Mouse (Mus musculus) liver, embryonic 11.5 days (tissue): ENCODE measurements around the gene Ckb. TPM values are rescaled to one million over a fixed set of nuclear protein-coding genes. Genes with fewer than 3 reads are reported as not detected.
A peak's percentile ranks its signal among the peaks of the same experiment; 100 is the strongest.

Experiments
- ATAC-seq: fragments of 200-750 bp; cut with Nextera tagmentation; replicated peaks from 2 replicates; pipeline ENCODE4 v1.8.0; 2017; ENCODE audit warnings: moderate number of reproducible peaks, mild to moderate bottlenecking, moderate TSS enrichment, moderate library complexity; ENCODE audit not compliant: low FRiP score
- DNase-seq: peaks from one replicate; pipeline ENCODE4 v3.0.0-alpha.2; 2017; ENCODE audit warnings: low spot score
- H3K27ac ChIP-seq: fragments of 300-500 bp; sonication (generic); 2 replicates; pipeline ENCODE4 v1.5.1; 2014; ENCODE audit warnings: mild to moderate bottlenecking, low read depth, low read length, control low read depth
- H3K27me3 ChIP-seq: fragments of 300-500 bp; sonication (generic); replicated peaks from 2 replicates; pipeline ENCODE4 v1.6.1; 2014; ENCODE audit warnings: low read length, mixed read lengths; ENCODE audit not compliant: control insufficient read depth, insufficient read depth
- H3K36me3 ChIP-seq: fragments of 300-500 bp; sonication (generic); 2 replicates; pipeline ENCODE4 v1.6.1; 2014; ENCODE audit warnings: mild to moderate bottlenecking, low read length, moderate library complexity, mixed read lengths; ENCODE audit not compliant: control insufficient read depth, insufficient read depth
- H3K4me1 ChIP-seq: fragments of 300-500 bp; sonication (generic); replicated peaks from 2 replicates; pipeline ENCODE4 v1.6.1; 2014; ENCODE audit warnings: low read length, mixed read lengths; ENCODE audit not compliant: control insufficient read depth, insufficient read depth
- H3K4me2 ChIP-seq: fragments of 300-500 bp; sonication (generic); 2 replicates; pipeline ENCODE4 v1.6.1; 2014; ENCODE audit warnings: mild to moderate bottlenecking, control low read depth, moderate library complexity
- H3K4me3 ChIP-seq: fragments of 300-500 bp; sonication (generic); 2 replicates; pipeline ENCODE4 v1.5.1; 2014; ENCODE audit warnings: low read depth, low read length, control low read depth
- H3K9ac ChIP-seq: fragments of 300-500 bp; sonication (generic); 2 replicates; pipeline ENCODE4 v1.6.1; 2014; ENCODE audit warnings: low read depth, low read length, control low read depth
- H3K9me3 ChIP-seq: fragments of 300-500 bp; sonication (generic); 2 replicates; pipeline ENCODE4 v1.6.1; 2016; ENCODE audit warnings: low read length, inconsistent platforms, mixed read lengths; ENCODE audit not compliant: control insufficient read depth
- WGBS: fragments of 180-500 bp; shearing (Covaris S2); extraction: QIAGEN DNeasy Blood & Tissue Kit; methylation state at CpG from one replicate; pipeline ENCODE4 v1.1.7; 2014; 5-methylcytosine and 5-hydroxymethylcytosine counted together
- polyA plus RNA-seq: library from polyadenylated mRNA; unstranded; fragments of >200 nt; fragmentation: Nextera tagmentation; extraction: Ambion mirVana; gene quantifications from 2 replicates; pipeline ENCODE4 v1.2.1, GENCODE M21; 2014

Gene Ckb
- polyA plus RNA-seq, 1 experiment from 2014 or later, result 94.1 TPM

DNA sequence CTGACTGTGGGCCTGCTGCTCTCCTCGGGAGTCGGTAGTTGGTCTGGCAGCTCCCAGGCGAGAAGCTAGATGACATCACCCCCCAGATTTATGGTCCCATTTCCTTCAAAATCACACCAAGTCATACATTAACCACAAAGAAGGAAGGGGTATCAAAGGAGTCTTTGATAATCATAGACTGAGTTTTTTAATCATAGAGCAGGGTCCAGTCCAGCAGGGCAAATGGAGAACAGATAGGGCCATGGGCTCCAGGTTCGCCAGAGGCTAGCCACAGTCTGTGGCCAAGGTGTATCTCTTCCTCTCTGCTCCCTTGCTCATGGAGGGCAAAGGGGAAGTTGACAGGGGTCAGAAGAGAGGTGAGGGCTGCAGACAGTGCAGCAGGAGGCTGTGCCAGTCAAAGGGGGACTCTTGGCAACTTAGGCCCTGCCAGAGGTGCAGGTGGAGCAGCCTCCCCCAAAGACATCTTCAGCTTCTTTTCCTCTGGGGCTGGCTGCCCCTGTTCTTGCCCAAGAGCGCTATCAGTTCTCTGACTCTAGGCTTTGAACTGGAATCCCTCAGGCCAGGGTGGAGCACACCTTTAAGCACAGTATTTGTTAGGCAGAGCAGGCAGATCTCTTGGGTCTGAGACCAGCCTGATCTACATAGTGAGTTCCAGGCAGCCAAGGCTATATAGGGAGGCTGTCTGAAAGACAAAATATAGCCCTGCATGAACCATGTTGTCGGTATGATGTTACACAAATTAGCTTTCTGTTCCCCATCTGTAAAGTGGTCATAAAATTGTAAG, 3.9 kb upstream of the Ckb start:
- H3K4me2 ChIP-seq, result no peak overlapping the region
- no peak overlapping the region for H3K27ac ChIP-seq
- H3K36me3 ChIP-seq, result peaks cover 3% of the 10 kb centered on the region; the same call in 1 of the 2 replicates
- WGBS, result 70% methylated on average over 6 of the region's 6 CpGs
- H3K4me1 ChIP-seq, result peaks cover 28% of the 10 kb centered on the region
- H3K27me3 ChIP-seq, result peaks cover 35% of the 10 kb centered on the region
- H3K9ac ChIP-seq, result no peak overlapping the region
- no peak for ATAC-seq
- no peaks in the 10 kb centered on the region for H3K9me3 ChIP-seq
- no peak overlapping the region for H3K4me3 ChIP-seq
- DNase-seq, result no peak

DNA sequence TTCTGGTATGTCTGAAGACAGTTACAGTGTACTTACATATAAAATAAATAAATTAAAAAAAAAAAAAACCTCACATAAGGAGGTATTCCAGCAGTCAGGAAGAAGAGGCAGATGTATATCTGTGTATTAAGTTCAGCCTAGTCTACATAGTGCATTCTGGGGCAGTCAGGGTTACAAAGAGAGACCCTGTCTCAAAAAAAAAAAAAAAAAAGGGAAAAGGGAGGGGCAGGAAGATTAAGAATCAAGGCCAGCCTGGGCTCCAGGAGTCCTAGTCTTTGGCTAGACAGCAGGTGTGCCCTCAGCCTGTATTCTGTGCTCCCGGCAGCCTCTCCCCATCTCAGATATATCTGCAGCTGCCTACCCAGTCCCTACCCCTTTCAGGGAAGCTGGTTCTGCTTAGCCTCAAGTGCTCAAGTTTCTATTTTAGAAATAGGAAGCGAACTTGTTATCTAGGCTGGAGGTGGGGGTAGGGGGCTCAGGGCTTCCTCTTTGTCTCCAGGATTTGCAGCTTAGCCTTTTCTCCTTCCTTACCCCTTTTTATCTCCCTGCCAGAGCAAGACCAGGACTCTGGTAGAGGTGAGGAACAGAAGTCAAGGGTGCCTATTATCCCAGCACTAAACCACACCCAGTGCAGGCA, 2.8 kb upstream of the Ckb start:
- H3K9ac ChIP-seq, result no peak overlapping the region
- DNase-seq, result no peak
- peaks cover 38% of the 10 kb centered on the region for H3K4me1 ChIP-seq

DNA sequence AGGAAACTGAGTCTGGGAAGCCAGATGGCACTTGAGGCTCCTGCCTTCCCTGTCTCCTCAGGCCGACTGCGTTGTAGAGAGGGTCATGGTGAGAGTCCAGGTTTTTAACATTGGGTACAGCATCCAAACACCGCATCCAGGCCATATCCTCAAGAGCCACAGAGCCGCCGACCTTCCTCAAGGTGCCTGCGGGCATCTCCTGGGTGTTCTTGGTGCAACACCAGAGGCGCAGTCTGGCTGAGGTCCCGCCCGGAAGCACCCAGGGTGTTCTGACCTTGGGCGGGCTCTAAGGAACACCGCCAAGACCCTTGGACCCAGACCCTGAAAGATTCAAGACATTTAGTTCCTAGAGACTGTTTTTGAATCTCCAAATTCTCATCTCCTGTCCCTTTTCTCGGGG, 443 bp upstream of the Ckb start:
- Histone ChIP-seq H3K9ac (no peak overlapping the region), H3K4me2 (peak overlapping the region; percentile 80), H3K9me3 (no peaks in the 10 kb centered on the region), H3K4me3 (peak overlapping the region; percentile 56), H3K27ac (no peak overlapping the region), H3K36me3 (no peaks in the 10 kb centered on the region), H3K4me1 (peaks cover 39% of the 10 kb centered on the region), H3K27me3 (peaks cover 46% of the 10 kb centered on the region)
- WGBS, result 13% methylated on average over 12 of the region's 12 CpGs
- no peak for DNase-seq
- ATAC-seq, result no peak

More for the DNA sequence above, 2.8 kb upstream of the Ckb start:
- Histone ChIP-seq H3K36me3 (no peaks in the 10 kb centered on the region), H3K27me3 (peaks cover 45% of the 10 kb centered on the region), H3K4me2 (no peak overlapping the region), H3K4me3 (no peak overlapping the region), H3K9me3 (no peaks in the 10 kb centered on the region), H3K27ac (no peak overlapping the region)
- WGBS, result 30% methylated on average over 2 of the region's 2 CpGs
- no peak for ATAC-seq

DNA sequence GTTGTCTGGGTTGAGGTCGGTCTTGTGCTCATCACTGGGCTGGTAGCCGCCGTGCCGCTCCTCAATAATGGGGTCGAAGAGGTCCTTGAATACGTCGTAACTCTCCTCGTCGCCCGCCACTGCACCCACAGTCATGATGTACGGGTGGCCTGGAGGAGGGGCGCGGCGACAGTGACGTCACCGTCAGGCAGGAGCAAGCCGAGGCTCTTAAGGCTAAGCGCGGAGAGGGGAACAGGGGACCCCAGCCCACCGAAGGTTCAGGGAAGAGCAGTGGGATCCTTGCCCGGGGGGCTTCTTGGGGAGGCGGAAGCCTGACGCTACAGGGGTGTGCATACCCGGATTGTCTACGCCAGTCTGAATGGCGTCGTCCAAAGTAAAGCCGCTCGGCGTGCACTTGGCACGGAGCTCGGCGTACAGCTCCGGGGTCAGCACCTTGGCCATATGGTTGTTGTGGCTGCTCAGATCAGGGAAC, 671 bp downstream of the Ckb start:
- no peaks in the 10 kb centered on the region for H3K9me3 ChIP-seq
- under 1% methylated on average over 34 of the region's 34 CpGs for WGBS

DNA sequence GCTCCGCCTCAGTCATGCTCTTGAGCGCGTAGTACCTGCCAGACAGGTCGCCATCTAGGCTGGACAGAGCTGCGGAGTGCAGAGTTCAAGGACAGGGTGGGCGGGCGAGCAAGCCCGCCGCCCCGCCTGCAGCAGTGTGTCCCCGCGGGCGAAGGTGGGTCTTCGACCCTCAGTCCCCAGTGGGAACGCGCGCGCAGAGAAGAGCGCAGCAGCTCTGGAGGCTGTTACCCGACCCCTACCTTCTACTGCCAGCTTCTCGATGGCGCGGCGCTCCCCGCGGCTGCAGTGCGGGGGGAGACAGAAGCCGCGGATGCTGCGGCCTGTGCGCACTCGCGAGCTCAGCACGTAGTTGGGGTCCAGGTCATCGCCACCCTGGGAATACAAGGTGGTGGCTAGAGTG, 1.2 kb downstream of the Ckb start:
- H3K4me3 ChIP-seq, result peak overlapping the region; percentile 56
- peak overlapping the region; percentile 26; the same call in 1 of the 2 replicates for H3K9ac ChIP-seq
- H3K9me3 ChIP-seq, result no peaks in the 10 kb centered on the region
- H3K36me3 ChIP-seq, result no peaks in the 10 kb centered on the region
- peaks cover 34% of the 10 kb centered on the region for H3K4me1 ChIP-seq
- peak overlapping the region; percentile 80 for H3K4me2 ChIP-seq
- peaks cover 46% of the 10 kb centered on the region for H3K27me3 ChIP-seq
- ATAC-seq (no peak), DNase-seq (no peak)
- 2% methylated on average over 35 of the region's 35 CpGs for WGBS
- no peak overlapping the region for H3K27ac ChIP-seq

More for the DNA sequence above, 671 bp downstream of the Ckb start:
- no peak for ATAC-seq
- no peaks in the 10 kb centered on the region for H3K36me3 ChIP-seq
- H3K4me2 ChIP-seq, result peak overlapping the region; percentile 80
- DNase-seq, result no peak
- peaks cover 46% of the 10 kb centered on the region for H3K27me3 ChIP-seq
- H3K4me3 ChIP-seq, result peak overlapping the region; percentile 56
- H3K27ac ChIP-seq, result no peak overlapping the region
- H3K9ac ChIP-seq, result peak overlapping the region; percentile 26
- H3K4me1 ChIP-seq, result peaks cover 34% of the 10 kb centered on the region

DNA sequence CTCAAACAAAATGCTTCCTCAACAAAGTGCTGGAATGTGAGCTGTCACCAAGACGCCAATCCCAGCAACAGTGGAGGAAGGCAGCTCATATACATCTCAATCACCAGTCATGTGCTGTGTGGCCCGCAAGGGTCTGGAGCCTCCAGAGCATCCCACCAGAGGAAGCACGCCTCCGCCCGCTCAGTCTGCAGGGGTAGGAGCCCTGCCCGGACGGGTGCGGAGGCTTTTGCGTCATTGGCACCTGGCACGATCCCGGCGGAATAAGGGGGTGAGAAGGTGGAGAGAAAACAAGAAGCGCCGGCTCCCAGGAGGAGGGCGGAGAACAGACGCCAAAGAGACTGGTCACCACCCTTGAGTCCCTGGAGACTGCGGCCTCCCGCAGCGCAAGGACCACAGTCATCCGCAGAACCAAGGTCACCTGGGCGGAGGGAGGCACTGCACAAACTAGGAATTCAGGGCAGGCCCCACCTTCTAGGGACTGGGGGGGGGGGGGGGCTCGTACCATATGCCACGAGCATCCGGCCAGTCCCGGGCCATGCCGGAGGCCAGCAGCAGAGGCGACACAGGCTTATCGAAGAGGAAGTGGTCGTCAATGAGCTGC, 1.7 kb downstream of the Ckb start:
- Histone ChIP-seq H3K4me2 (peak overlapping the region; percentile 80), H3K27me3 (peaks cover 46% of the 10 kb centered on the region), H3K27ac (no peak overlapping the region), H3K4me1 (peaks cover 34% of the 10 kb centered on the region), H3K36me3 (no peaks in the 10 kb centered on the region), H3K9ac (no peak overlapping the region), H3K4me3 (peak overlapping the region; percentile 56), H3K9me3 (no peaks in the 10 kb centered on the region)
- WGBS, result 10% methylated on average over 28 of the region's 29 CpGs
- ATAC-seq, result no peak
- no peak for DNase-seq

DNA sequence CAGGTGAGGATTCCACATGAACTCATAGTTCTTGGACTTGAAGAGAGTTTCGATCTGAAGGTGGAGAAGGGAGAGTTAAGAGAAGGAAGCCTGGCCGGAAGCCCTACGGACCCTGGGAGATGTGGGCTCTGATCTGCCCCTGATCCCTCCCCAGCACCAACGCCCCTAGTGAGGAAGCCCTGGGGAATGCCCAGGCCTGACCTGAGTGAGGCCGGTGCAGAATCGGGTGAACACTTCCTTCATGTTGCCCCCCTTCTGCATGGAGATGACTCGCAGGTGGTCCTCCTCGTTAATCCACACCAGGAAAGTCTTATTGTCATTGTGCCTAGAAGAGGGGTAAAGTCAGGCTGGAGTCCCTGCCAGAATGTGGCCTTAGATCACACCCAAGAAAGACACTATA, 2.2 kb downstream of the Ckb start:
- no peaks in the 10 kb centered on the region for H3K9me3 ChIP-seq
- no peak for DNase-seq
- no peak for ATAC-seq
- H3K27ac ChIP-seq, result no peak overlapping the region
- H3K4me3 ChIP-seq, result no peak overlapping the region
- no peak overlapping the region for H3K9ac ChIP-seq
- WGBS, result 49% methylated on average over 8 of the region's 8 CpGs
- H3K4me2 ChIP-seq, result no peak overlapping the region; the same call in none of the 2 replicates
- peaks cover 34% of the 10 kb centered on the region for H3K4me1 ChIP-seq
- peaks cover 46% of the 10 kb centered on the region for H3K27me3 ChIP-seq
- no peaks in the 10 kb centered on the region for H3K36me3 ChIP-seq

DNA sequence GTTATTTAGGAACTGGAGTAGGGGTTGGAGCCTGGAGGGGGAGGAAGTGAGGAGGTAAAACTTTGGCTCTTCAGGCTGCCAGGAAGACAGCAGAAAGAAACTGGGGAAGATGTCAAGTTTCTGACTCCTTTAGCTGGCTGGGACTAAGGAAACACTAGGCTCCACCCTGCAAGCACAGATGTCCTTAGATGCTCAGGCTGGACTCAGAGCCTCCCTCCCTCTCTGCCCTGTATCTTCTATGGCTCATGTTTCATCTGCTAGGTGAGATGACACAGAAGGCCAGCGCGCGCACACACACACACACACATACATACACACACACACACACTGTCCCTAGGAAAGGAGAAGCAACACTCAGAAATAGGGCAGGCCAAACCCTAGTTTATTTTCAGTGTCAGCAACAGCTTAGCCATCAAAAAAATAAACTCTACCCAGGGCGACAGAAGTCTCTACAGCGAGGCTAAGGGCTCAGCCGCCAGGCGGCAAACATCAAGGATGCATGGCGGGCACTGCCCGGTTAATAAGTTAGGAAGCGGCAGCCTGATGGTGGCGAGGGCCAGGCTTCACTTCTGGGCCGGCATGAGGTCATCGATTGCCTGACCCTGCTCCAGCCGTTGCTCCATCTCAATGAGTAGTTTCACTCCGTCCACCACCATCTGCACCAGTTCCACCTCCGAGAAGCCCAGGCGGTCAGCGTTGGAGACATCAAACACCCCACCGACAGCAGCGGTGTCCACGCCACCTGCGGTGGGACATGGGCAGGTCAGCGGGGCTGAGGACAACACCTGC, 2.9 kb downstream of the Ckb start:
- no peaks in the 10 kb centered on the region for H3K36me3 ChIP-seq
- H3K4me3 ChIP-seq, result peak overlapping the region; percentile 22; the same call in 1 of the 2 replicates
- no peaks in the 10 kb centered on the region for H3K9me3 ChIP-seq
- no peak for ATAC-seq
- H3K4me1 ChIP-seq, result peaks cover 34% of the 10 kb centered on the region
- WGBS, result 62% methylated on average over 23 of the region's 23 CpGs
- peak overlapping the region; percentile 62 for H3K9ac ChIP-seq
- no peak for DNase-seq
- peak overlapping the region; percentile 58 for H3K27ac ChIP-seq
- H3K27me3 ChIP-seq, result peaks cover 43% of the 10 kb centered on the region
- H3K4me2 ChIP-seq, result peak overlapping the region; percentile 60
